Mouse (Mus musculus) retina, embryonic 14.5 days (tissue): ENCODE data around the gene Eif2ak4.

Source experiments
- DNase-seq: peaks from one replicate; pipeline ENCODE4 v3.0.0-alpha.2; 2015; ENCODE audit warnings: low spot score

Gene Eif2ak4

GRCm38 (mm10) chr2:118464450-118464849, 76.0 kb downstream of the Eif2ak4 start:
- DNase-seq = no peak

- DNase-seq = no peak
Observed at GRCm38 (mm10) chr2:118465894-118466293, 77.5 kb downstream of the Eif2ak4 start.

- peak; percentile 13 for DNase-seq
Observed at GRCm38 (mm10) chr2:118466601-118467000, 78.2 kb downstream of the Eif2ak4 start.

GRCm38 (mm10) chr2:118468354-118468753, 79.9 kb downstream of the Eif2ak4 start:
- DNase-seq = no peak

GRCm38 (mm10) chr2:118478833-118479549, 90.6 kb downstream of the Eif2ak4 start:
- DNase-seq = no peak

- DNase-seq = peak; percentile 94
Observed at GRCm38 (mm10) chr2:118479550-118479909, 91.1 kb downstream of the Eif2ak4 start, which contains the start of gene Srp14. TSS of gene Srp14 (minus strand) at chr2:118479711.

- DNase-seq = no peak
Observed at GRCm38 (mm10) chr2:118480886-118481285, 92.5 kb downstream of the Eif2ak4 start.

GRCm38 (mm10) chr2:118483032-118483431, 94.6 kb downstream of the Eif2ak4 start:
- DNase-seq = no peak

GRCm38 (mm10) chr2:118484386-118484898, 96.0 kb downstream of the Eif2ak4 start:
- no peak for DNase-seq

GRCm38 (mm10) chr2:118485415-118485814, 97.0 kb downstream of the Eif2ak4 start:
- DNase-seq = no peak

GRCm38 (mm10) chr2:118486933-118487332, 98.5 kb downstream of the Eif2ak4 start:
- DNase-seq = peak; percentile 83

GRCm38 (mm10) chr2:118487806-118488205, 99.4 kb downstream of the Eif2ak4 start:
- no peak for DNase-seq

GRCm38 (mm10) chr2:118490241-118491091, 102.0 kb downstream of the Eif2ak4 start:
- DNase-seq = no peak

- DNase-seq = no peak
Observed at GRCm38 (mm10) chr2:118491281-118491731, 102.9 kb downstream of the Eif2ak4 start.

GRCm38 (mm10) chr2:118491741-118492395, 103.5 kb downstream of the Eif2ak4 start:
- DNase-seq = no peak

- no peak for DNase-seq
Observed at GRCm38 (mm10) chr2:118495024-118495423, 106.6 kb downstream of the Eif2ak4 start.

GRCm38 (mm10) chr2:118497890-118498289, 109.5 kb downstream of the Eif2ak4 start:
- no peak for DNase-seq

- no peak for DNase-seq
Observed at GRCm38 (mm10) chr2:118498476-118498875, 110.1 kb downstream of the Eif2ak4 start.

GRCm38 (mm10) chr2:118499135-118499961, 110.9 kb downstream of the Eif2ak4 start:
- peak; percentile 45 for DNase-seq

- no peak for DNase-seq
Observed at GRCm38 (mm10) chr2:118500191-118500590, 111.8 kb downstream of the Eif2ak4 start.

- DNase-seq = no peak
Observed at GRCm38 (mm10) chr2:118507126-118507525, 118.7 kb downstream of the Eif2ak4 start.
